In the genomic region with DNA sequence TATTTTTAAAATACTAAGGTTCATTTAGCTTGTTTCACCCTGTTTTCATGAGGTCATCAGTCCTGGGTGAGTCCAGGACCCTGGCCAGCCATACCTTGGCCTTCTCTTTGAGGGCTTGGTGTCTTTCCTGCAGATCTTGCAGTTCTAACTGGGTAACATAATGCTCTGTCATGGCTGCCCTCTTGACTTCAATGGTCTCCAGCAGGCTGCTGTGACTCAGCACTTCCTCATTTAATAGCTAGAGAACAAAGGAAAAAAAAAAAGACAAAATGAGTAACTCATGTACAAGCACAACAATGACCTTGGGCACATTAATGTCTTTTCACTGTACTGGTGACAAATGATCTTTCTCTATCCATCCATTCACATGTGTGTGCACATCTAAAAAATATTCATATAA, we compare ENCODE assay signal across 30 mouse cellular contexts.
DNase-seq lines count a peak whose midpoint lies in the region; ATAC-seq and TF ChIP-seq lines count a peak whose summit lies in the region.
"Had no signal": no experiment of that assay in that cellular context is flagged by ENCODE, and none has a peak within 500 bp of the region (broad histone marks: within the 10 kb centered on the region; RNA-seq: fewer than 3 reads in every experiment).

No protein-coding gene starts in this region.

- intact Hi-C loops in left cerebral cortex, postnatal 4 days (cut with DNase I) = no loop called here

- H3K9ac ChIP-seq in CH12.LX (ENCODE audit: insufficient read depth, low read depth) (no peak overlapping the region), MEL (ENCODE audit: control insufficient read depth, low read depth, low read length, poor library complexity, severe bottlenecking) (no peak overlapping the region)
- H3K9ac ChIP-seq: embryonic facial prominence, embryonic 12.5 days; embryonic facial prominence, embryonic 15.5 days; forebrain, postnatal 0 days; heart, embryonic 12.5 days; heart, embryonic 15.5 days; hindbrain, embryonic 13.5 days; intestine, embryonic 15.5 days had no signal

- TF ChIP-seq POLR2A in CH12.LX (IDR thresholded peaks at IDR 0.05; ENCODE audit: low read depth, low read length) = no peak
- no peak for TF ChIP-seq POLR2A in MEL (IDR thresholded peaks at IDR 0.05; ENCODE audit: control insufficient read depth in 1 of 2, insufficient read depth in 1 of 2, low read depth in 1 of 2, low read length in 2 of 2, poor library complexity in 1 of 2)

- H3K36me3 ChIP-seq in CH12.LX (replicated peaks in 1 of 2; ENCODE audit: control insufficient read depth in 1 of 2, insufficient read depth in 1 of 2, low read length in 1 of 2) (no peaks in the 10 kb centered on the region), MEL (ENCODE audit: control insufficient read depth in 1 of 2, insufficient read depth in 2 of 2, low read length in 2 of 2) (no peaks in the 10 kb centered on the region)
- H3K36me3 ChIP-seq: hindbrain, embryonic 10.5 days had no signal

- H3K9me3 ChIP-seq in CH12.LX (replicated peaks; ENCODE audit: low read length) (peaks cover 11% of the 10 kb centered on the region), MEL (replicated peaks; ENCODE audit: insufficient read depth, low read length) (no peaks in the 10 kb centered on the region)
- H3K9me3 ChIP-seq: embryonic facial prominence, embryonic 12.5 days; embryonic facial prominence, embryonic 15.5 days; hindbrain, embryonic 13.5 days; intestine, embryonic 15.5 days had no signal

- no peak overlapping the region for H3K4me2 ChIP-seq in CH12.LX (ENCODE audit: insufficient read depth, low read depth, poor library complexity, severe bottlenecking)
- H3K4me2 ChIP-seq: embryonic facial prominence, embryonic 12.5 days; embryonic facial prominence, embryonic 15.5 days; heart, embryonic 12.5 days; heart, embryonic 15.5 days; hindbrain, embryonic 13.5 days; intestine, embryonic 15.5 days had no signal

- in situ Hi-C loops in CH12.LX (cut with MboI; ENCODE audit: low pct_ligation_motif_present, low pct_unique_long_range_greater_than_20kb, low sequenced_read_pairs) = no loop called here

- TF ChIP-seq RAD21 in CH12.LX (IDR thresholded peaks at IDR 0.05; ENCODE audit: low read depth, low read length) = no peak
- TF ChIP-seq RAD21 in MEL (IDR thresholded peaks at IDR 0.05; ENCODE audit: low read depth, low read length) = no peak

- TF ChIP-seq CTCF in CH12.LX (conservative IDR thresholded peaks at IDR 0.05 in 1 of 2, IDR thresholded peaks at IDR 0.05 in 1 of 2; ENCODE audit: low read depth in 2 of 2, low read length in 2 of 2) (no peak), MEL (IDR thresholded peaks at IDR 0.05 in 2 of 3, conservative IDR thresholded peaks at IDR 0.05 in 1 of 3; ENCODE audit: control insufficient read depth in 1 of 3, insufficient read depth in 1 of 3, low read depth in 2 of 3, low read length in 3 of 3, poor library complexity in 1 of 3, severe bottlenecking in 1 of 3) (no peak)

- TF ChIP-seq EP300 in CH12.LX (IDR thresholded peaks at IDR 0.05; ENCODE audit: low read length) (no peak), MEL (IDR thresholded peaks at IDR 0.05; ENCODE audit: low read depth in 1 of 2, low read length in 2 of 2) (0 out of 4 replicates have a peak, but pooled peaks of 1 of the 2 experiments have one; percentile 14)

- no peaks in the 10 kb centered on the region for H3K79me2 ChIP-seq in CH12.LX (replicated peaks; ENCODE audit: control insufficient read depth, extremely low read depth, insufficient read depth, poor library complexity, severe bottlenecking)
- H3K79me2 ChIP-seq in MEL (ENCODE audit: control insufficient read depth, insufficient read depth, low read length, poor library complexity) = no peaks in the 10 kb centered on the region

- H3K27me3 ChIP-seq in CH12.LX (replicated peaks) (no peaks in the 10 kb centered on the region), MEL (ENCODE audit: control insufficient read depth in 1 of 2, insufficient read depth in 2 of 2, low read length in 2 of 2) (peaks cover 0 to 2% of the 10 kb centered on the region in 2 experiments; a peak in 3 of 4 replicates)
- H3K27me3 ChIP-seq: embryonic facial prominence, embryonic 12.5 days; embryonic facial prominence, embryonic 15.5 days; heart, embryonic 12.5 days; heart, embryonic 15.5 days; hindbrain, embryonic 13.5 days; intestine, embryonic 15.5 days had no signal

- DNase-seq in 416B (ENCODE audit: low read depth) (peak; percentile 75), CH12.LX (ENCODE audit: extremely low read depth) (peak; percentile 14), MEL (ENCODE audit: low read depth, low spot score) (peak; percentile 62)
- no peak for DNase-seq in B cell, adult 2 months
- DNase-seq in left cerebral cortex, postnatal 4 days = no peak
- DNase-seq in cerebellum, adult 11-12 months = no peak
- DNase-seq: adrenal gland, postnatal 10 days; cerebellum, adult 11 months; cerebellum, adult 8-10 months; cerebellum, postnatal 10 days; cerebellum, postnatal 36 days; forebrain, postnatal 0 days; gastrocnemius, adult 2 months; gastrocnemius, postnatal 14 days; heart, adult 18-20 months; heart, postnatal 10 days; heart, postnatal 36 days; kidney, adult 11 months; kidney, adult 9 months had no signal

- H3K27ac ChIP-seq in CH12.LX (ENCODE audit: insufficient read depth, low read depth) = no peak overlapping the region
- H3K27ac ChIP-seq in MEL (ENCODE audit: control insufficient read depth, low read depth, low read length) = no peak overlapping the region
- H3K27ac ChIP-seq: embryonic facial prominence, embryonic 12.5 days; embryonic facial prominence, embryonic 15.5 days; gastrocnemius, adult 2 months; heart, embryonic 15.5 days; hindbrain, embryonic 10.5 days; hindbrain, embryonic 13.5 days; intestine, embryonic 15.5 days had no signal

- dilution Hi-C loops in CH12.LX (cut with MboI; ENCODE audit: extremely low pct_ligation_motif_present, extremely low pct_unique_long_range_greater_than_20kb, low sequenced_read_pairs) = no loop called here

- ATAC-seq in granulocyte monocyte progenitor cell, adult 5-6 weeks (replicated peaks; ENCODE audit: poor library complexity, severe bottlenecking) = 0 out of 2 replicates have a peak, but pooled peaks have one; percentile 22
- ATAC-seq: activated CD4-positive, CD25-positive, alpha-beta regulatory T cell, adult 4 months; forebrain, embryonic 14.5 days; forebrain, postnatal 0 days; hindbrain, embryonic 16.5 days; intestine, embryonic 15.5 days had no signal

- H3K4me3 ChIP-seq in CH12.LX (replicated peaks in 1 of 3; ENCODE audit: low read depth in 2 of 3, low read length in 2 of 3, poor library complexity in 1 of 3) (no peak overlapping the region), MEL (ENCODE audit: control insufficient read depth in 1 of 2, insufficient read depth in 1 of 2, low read depth in 2 of 2, low read length in 2 of 2) (no peak overlapping the region)
- H3K4me3 ChIP-seq: embryonic facial prominence, embryonic 12.5 days; embryonic facial prominence, embryonic 15.5 days; gastrocnemius, adult 2 months; heart, embryonic 12.5 days; heart, embryonic 15.5 days; hindbrain, embryonic 10.5 days; hindbrain, embryonic 13.5 days; intestine, embryonic 15.5 days had no signal

- H3K4me1 ChIP-seq in CH12.LX (ENCODE audit: control insufficient read depth in 1 of 2, insufficient read depth in 2 of 2) (peaks cover 0 to 4% of the 10 kb centered on the region in 2 experiments; a peak in 2 of 4 replicates), MEL (ENCODE audit: control insufficient read depth in 1 of 2, insufficient read depth in 2 of 2, low read length in 2 of 2) (no peaks in the 10 kb centered on the region; a peak in 1 of 4 replicates)
- H3K4me1 ChIP-seq: embryonic facial prominence, embryonic 12.5 days; embryonic facial prominence, embryonic 15.5 days; hindbrain, embryonic 10.5 days; hindbrain, embryonic 13.5 days; intestine, embryonic 15.5 days had no signal

TF ChIP-seq in CH12.LX, 34 proteins besides CTCF, POLR2A, EP300 and RAD21:
- TF ChIP-seq MAX (IDR thresholded peaks at IDR 0.05; ENCODE audit: low read length) (no peak), ZNF384 (IDR thresholded peaks at IDR 0.05; ENCODE audit: low read depth, low read length) (0 out of 2 replicates have a peak, but pooled peaks have one; percentile 14)

TF ChIP-seq in MEL, 35 proteins besides CTCF, POLR2A, EP300 and RAD21:
- TF ChIP-seq ZNF384 (IDR thresholded peaks at IDR 0.05; ENCODE audit: low read depth, low read length) (peak; percentile 76), MAFK (IDR thresholded peaks at IDR 0.05; ENCODE audit: borderline replicate concordance, low read depth, low read length) (0 out of 2 replicates have a peak, but pooled peaks have one; percentile 29), TBP (IDR thresholded peaks at IDR 0.05; ENCODE audit: low read depth, low read length) (no peak)
TF ChIP-seq in MEL: peak in this region for 2.

Comparison
In these comparisons a context has a peak if more than half of its experiments do, and no peak if none do; other contexts are left out.
1. DNase-seq: peak in 416B (single experiment), CH12.LX (single experiment) and MEL (single experiment); none in B cell, adult 2 months (0 of 2), left cerebral cortex, postnatal 4 days (single experiment) and cerebellum, adult 11-12 months (single experiment).